Mouse (Mus musculus): Measurements from ENCODE around the gene Grtp1. TPM values are rescaled to one million over a fixed set of nuclear protein-coding genes. Genes with fewer than 3 reads are reported as not detected.

The Grtp1 gene
- 3.8 and 3.9 TPM in 2 replicates for polyA plus RNA-seq (2021; fragmentation: Nextera tagmentation)
- long read RNA-seq, experiment 1, transcript Grtp1-206 (8 exons, 3,013 nt), result major isoform, 19 of 23 reads
- long read RNA-seq, experiment 1, partial matches to known transcripts, result 1 of 23 reads
- long read RNA-seq, experiment 1, other reads (novel, unspliced or antisense), result 2 of 23 reads
- long read RNA-seq, experiment 2, partial matches to known transcripts, result 0 of 6 reads
- long read RNA-seq, experiment 2, other reads (novel, unspliced or antisense), result 2 of 6 reads

GRCm38 (mm10) chr8:13200301-13201012, at the start of gene Grtp1:
Grtp1 (minus strand) TSS chr8:13200620.

GRCm38 (mm10) chr8:13158718-13159376, 41.6 kb downstream of the Grtp1 start, which contains the start of gene Lamp1:
Lamp1 (plus strand) TSS chr8:13159161.

Other genes with a start within 250 kb of the Grtp1 start
- gene F7, start 174.6 kb downstream of the Grtp1 start, polyA plus RNA-seq (2021; fragmentation: Nextera tagmentation), result not detected in 2 replicates
- not detected in 2 replicates for gene F10, start 163.3 kb downstream of the Grtp1 start, polyA plus RNA-seq (2021; fragmentation: Nextera tagmentation)
- gene Proz, start 139.7 kb downstream of the Grtp1 start, polyA plus RNA-seq (2021; fragmentation: Nextera tagmentation), result 0.64 and 1.4 TPM in 2 replicates
- gene Pcid2, start 95.2 kb downstream of the Grtp1 start, polyA plus RNA-seq (2021; fragmentation: Nextera tagmentation), result 13.7 and 18.3 TPM in 2 replicates
- gene Cul4a, start 95.0 kb downstream of the Grtp1 start, polyA plus RNA-seq (2021; fragmentation: Nextera tagmentation), result 29.1 and 31.5 TPM in 2 replicates
- gene Lamp1, start 41.5 kb downstream of the Grtp1 start, polyA plus RNA-seq (2021; fragmentation: Nextera tagmentation), result 67.3 and 368 TPM in 2 replicates
- gene Adprhl1, start 53.5 kb upstream of the Grtp1 start, polyA plus RNA-seq (2021; fragmentation: Nextera tagmentation), result 0.39 and 0.49 TPM in 2 replicates
- 24.7 and 25.8 TPM in 2 replicates for gene Dcun1d2, start 87.5 kb upstream of the Grtp1 start, polyA plus RNA-seq (2021; fragmentation: Nextera tagmentation)
- 21.1 and 36.1 TPM in 2 replicates for gene Tmco3, start 87.6 kb upstream of the Grtp1 start, polyA plus RNA-seq (2021; fragmentation: Nextera tagmentation)
- gene Tfdp1, start 138.1 kb upstream of the Grtp1 start, polyA plus RNA-seq (2021; fragmentation: Nextera tagmentation), result 29.3 and 38.2 TPM in 2 replicates
- not detected in 2 replicates for gene Atp4b, start 196.2 kb upstream of the Grtp1 start, polyA plus RNA-seq (2021; fragmentation: Nextera tagmentation)
- not detected in 2 replicates for gene Grk1, start 204.5 kb upstream of the Grtp1 start, polyA plus RNA-seq (2021; fragmentation: Nextera tagmentation)
- gene Tmem255b, start 234.6 kb upstream of the Grtp1 start, polyA plus RNA-seq (2021; fragmentation: Nextera tagmentation), result 4.7 and 4.9 TPM in 2 replicates

Measured in left cerebral cortex, adult 6 months (tissue).